Mouse (Mus musculus) ES-Bruce4 (cell line): ENCODE results near the gene C1galt1. TPM values are rescaled to one million over a fixed set of nuclear protein-coding genes. Genes with fewer than 3 reads are reported as not detected.

ENCODE experiments used
- H3K27ac ChIP-seq: 2 replicates; pipeline ENCODE4 v1.5.1; 2012; ENCODE audit warnings: low read length, inconsistent platforms; ENCODE audit not compliant: insufficient read depth
- H3K27me3 ChIP-seq: 2 replicates; pipeline ENCODE4 v1.6.1; 2012; ENCODE audit warnings: mild to moderate bottlenecking, low read length, inconsistent platforms; ENCODE audit not compliant: control insufficient read depth, poor library complexity, insufficient read depth, severe bottlenecking
- H3K36me3 ChIP-seq: 2 replicates; pipeline ENCODE4 v1.6.1; 2012; ENCODE audit warnings: inconsistent platforms, mild to moderate bottlenecking, low read length, moderate library complexity; ENCODE audit not compliant: control insufficient read depth, poor library complexity, insufficient read depth, severe bottlenecking
- H3K4me1 ChIP-seq: one replicate; pipeline ENCODE4 v1.8.1; 2011; ENCODE audit warnings: low read length; ENCODE audit not compliant: control insufficient read depth, insufficient read depth
- H3K4me3 ChIP-seq: 2 replicates; pipeline ENCODE4 v1.5.1; 2011; ENCODE audit warnings: low read depth, mild to moderate bottlenecking, low read length
- H3K9ac ChIP-seq: 2 replicates; pipeline ENCODE4 v1.6.1; 2012; ENCODE audit warnings: low read depth, mild to moderate bottlenecking, inconsistent platforms; ENCODE audit not compliant: poor library complexity, severe bottlenecking
- H3K9me3 ChIP-seq: replicated peaks from 2 replicates; pipeline ENCODE4 v1.6.1; 2012; ENCODE audit warnings: mild to moderate bottlenecking, low read length, inconsistent platforms; ENCODE audit not compliant: control insufficient read depth, poor library complexity, insufficient read depth, severe bottlenecking
- CTCF ChIP-seq: IDR thresholded peaks from one replicate; pipeline ENCODE4 v1.8.1; 2011; ENCODE audit warnings: low read depth, low read length
- EP300 ChIP-seq: IDR thresholded peaks from 2 replicates; pipeline ENCODE4 v1.6.1; 2011; ENCODE audit warnings: low read depth, low read length; ENCODE audit not compliant: insufficient read depth
- POLR2A ChIP-seq: IDR thresholded peaks from one replicate; pipeline ENCODE4 v1.8.1; 2011; ENCODE audit warnings: low read length; ENCODE audit not compliant: insufficient read depth
- polyA plus RNA-seq: library from polyadenylated mRNA; stranded (reverse); fragments of >200 nt; gene quantifications from 2 replicates; pipeline ENCODE4 v1.2.4, GENCODE M21; 2011; ENCODE audit warnings: low read depth; ENCODE audit not compliant: missing spikeins, insufficient read depth, insufficient read length

The C1galt1 gene
- polyA plus RNA-seq, 1 experiment = 42.5 TPM

GRCm38 (mm10) chr6:7876836-7877235 is 32.2 kb downstream of the C1galt1 start:
- Histone ChIP-seq H3K4me3 (no peak overlapping the region), H3K27me3 (no peaks in the 10 kb centered on the region), H3K9me3 (no peaks in the 10 kb centered on the region), H3K4me1 (no peaks in the 10 kb centered on the region), H3K27ac (no peak overlapping the region), H3K36me3 (no peaks in the 10 kb centered on the region), H3K9ac (no peak overlapping the region)
- TF ChIP-seq CTCF (no peak), POLR2A (no peak), EP300 (no peak)

- H3K4me1 ChIP-seq = no peaks in the 10 kb centered on the region
- TF ChIP-seq CTCF (no peak), EP300 (no peak), POLR2A (no peak)
- no peak overlapping the region for H3K27ac ChIP-seq
Observed at GRCm38 (mm10) chr6:7881595-7882128, 37.0 kb downstream of the C1galt1 start.

GRCm38 (mm10) chr6:7882520-7882919 is 37.9 kb downstream of the C1galt1 start:
- H3K27me3 ChIP-seq = no peaks in the 10 kb centered on the region
- H3K9me3 ChIP-seq = no peaks in the 10 kb centered on the region
- TF ChIP-seq CTCF = no peak
- H3K27ac ChIP-seq = no peak overlapping the region
- no peaks in the 10 kb centered on the region for H3K4me1 ChIP-seq
- no peaks in the 10 kb centered on the region for H3K36me3 ChIP-seq
- no peak overlapping the region for H3K4me3 ChIP-seq
- no peak overlapping the region for H3K9ac ChIP-seq

More at GRCm38 (mm10) chr6:7881595-7882128, 37.0 kb downstream of the C1galt1 start:
- H3K27me3 ChIP-seq = no peaks in the 10 kb centered on the region
- H3K9ac ChIP-seq = no peak overlapping the region
- H3K9me3 ChIP-seq = no peaks in the 10 kb centered on the region
- H3K36me3 ChIP-seq = no peaks in the 10 kb centered on the region
- no peak overlapping the region for H3K4me3 ChIP-seq

GRCm38 (mm10) chr6:7885994-7886684 is 41.5 kb downstream of the C1galt1 start:
- Histone ChIP-seq H3K27me3 (no peaks in the 10 kb centered on the region), H3K9me3 (no peaks in the 10 kb centered on the region)

GRCm38 (mm10) chr6:7886685-7887004 is 42.0 kb downstream of the C1galt1 start:
- Histone ChIP-seq H3K27me3 (no peaks in the 10 kb centered on the region), H3K4me1 (no peaks in the 10 kb centered on the region), H3K9ac (no peak overlapping the region), H3K36me3 (no peaks in the 10 kb centered on the region), H3K9me3 (no peaks in the 10 kb centered on the region), H3K27ac (no peak overlapping the region), H3K4me3 (no peak overlapping the region)
- TF ChIP-seq EP300 (no peak), CTCF (no peak), POLR2A (no peak)

More at GRCm38 (mm10) chr6:7885994-7886684, 41.5 kb downstream of the C1galt1 start:
- Histone ChIP-seq H3K4me1 (no peaks in the 10 kb centered on the region), H3K9ac (no peak overlapping the region), H3K4me3 (no peak overlapping the region), H3K36me3 (no peaks in the 10 kb centered on the region), H3K27ac (no peak overlapping the region)
- TF ChIP-seq POLR2A (no peak), EP300 (no peak), CTCF (no peak)

GRCm38 (mm10) chr6:7896339-7896738 is 51.7 kb downstream of the C1galt1 start:
- Histone ChIP-seq H3K4me3 (no peak overlapping the region), H3K4me1 (no peaks in the 10 kb centered on the region), H3K27ac (no peak overlapping the region), H3K36me3 (no peaks in the 10 kb centered on the region), H3K9ac (no peak overlapping the region), H3K9me3 (no peaks in the 10 kb centered on the region), H3K27me3 (no peaks in the 10 kb centered on the region)
- TF ChIP-seq CTCF (no peak), POLR2A (no peak), EP300 (no peak)
